Mouse (Mus musculus): ENCODE data around the gene Gm4737. TPM values are rescaled to one million over a fixed set of nuclear protein-coding genes. Genes with fewer than 3 reads are reported as not detected.

Gm4737 gene
- polyA plus RNA-seq, 1 experiment = 3.9 TPM

- WGBS = 33% methylated on average over 8 of the region's 8 CpGs
- H3K27me3 ChIP-seq (ENCODE audit: control insufficient read depth, insufficient read depth, low read length) = no peaks in the 10 kb centered on the region
- no peak overlapping the region for H3K27ac ChIP-seq (ENCODE audit: insufficient read depth, low read length)
- peak in 1 of 2 experiments; percentile 5 for DNase-seq
- TF ChIP-seq POLR2A (IDR thresholded peaks at IDR 0.05; ENCODE audit: borderline replicate concordance, insufficient read depth, low read length) (no peak), CTCF (IDR thresholded peaks at IDR 0.05; ENCODE audit: borderline replicate concordance, insufficient read depth, low read depth, low read length) (no peak)
- no peak overlapping the region for H3K4me3 ChIP-seq (replicated peaks; ENCODE audit: insufficient read depth, low read depth, low read length)
- H3K4me1 ChIP-seq (ENCODE audit: control insufficient read depth, insufficient read depth, low read length) = no peaks in the 10 kb centered on the region
Observed at GRCm38 (mm10) chr16:46109536-46109935, 45.3 kb downstream of the Gm4737 start.

DNA sequence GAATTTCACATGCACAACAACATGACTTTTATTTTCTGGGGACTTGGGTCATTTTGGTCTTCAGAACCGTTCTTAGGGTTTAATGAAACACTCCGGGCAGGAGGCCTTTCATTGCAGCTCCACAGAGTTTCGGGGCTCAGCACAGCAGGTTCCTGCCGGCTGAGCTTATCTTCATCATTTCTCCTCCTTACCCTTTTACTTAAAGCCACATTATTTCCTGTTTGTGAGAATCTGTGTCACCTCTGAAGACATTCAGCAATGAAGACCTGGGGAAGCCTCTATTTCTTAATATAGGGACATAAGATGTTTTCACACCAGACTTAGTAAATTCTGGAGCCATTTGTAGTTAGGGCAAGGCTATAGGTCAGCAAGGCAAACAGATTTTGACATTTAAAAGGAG lies 47.4 kb downstream of the Gm4737 start:
- H3K4me3 ChIP-seq (replicated peaks; ENCODE audit: insufficient read depth, low read depth, low read length) = no peak overlapping the region
- H3K4me1 ChIP-seq (ENCODE audit: control insufficient read depth, insufficient read depth, low read length) = no peaks in the 10 kb centered on the region
- no peak for DNase-seq
- TF ChIP-seq CTCF (IDR thresholded peaks at IDR 0.05; ENCODE audit: borderline replicate concordance, insufficient read depth, low read depth, low read length) (no peak), POLR2A (IDR thresholded peaks at IDR 0.05; ENCODE audit: borderline replicate concordance, insufficient read depth, low read length) (no peak)
- H3K27me3 ChIP-seq (ENCODE audit: control insufficient read depth, insufficient read depth, low read length) = no peaks in the 10 kb centered on the region
- WGBS = 87% methylated on average over 4 of the region's 4 CpGs
- no peak overlapping the region for H3K27ac ChIP-seq (ENCODE audit: insufficient read depth, low read length)

DNA sequence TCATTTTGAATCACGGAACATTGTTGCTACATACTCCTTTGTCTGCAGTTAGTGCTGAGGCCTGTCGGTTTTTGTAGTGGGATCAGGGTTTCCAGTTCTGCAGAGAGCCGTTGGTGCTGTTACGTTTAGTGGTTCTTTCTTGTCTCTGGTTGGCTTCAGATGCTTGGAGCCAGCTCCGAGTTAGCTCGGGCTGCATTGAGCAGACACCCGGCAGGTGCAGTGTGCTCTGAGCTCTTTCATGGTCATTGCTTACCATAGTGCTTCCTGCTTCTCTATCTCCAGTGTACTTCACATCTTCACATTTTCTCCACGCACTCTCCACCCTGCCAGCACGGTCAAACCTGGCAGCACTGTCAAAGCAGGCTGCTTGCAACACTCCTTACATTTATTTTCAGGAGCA lies 50.4 kb downstream of the Gm4737 start:
- no peaks in the 10 kb centered on the region for H3K27me3 ChIP-seq (ENCODE audit: control insufficient read depth, insufficient read depth, low read length)
- H3K27ac ChIP-seq (ENCODE audit: insufficient read depth, low read length) = no peak overlapping the region
- WGBS = 75% methylated on average over 9 of the region's 9 CpGs
- no peaks in the 10 kb centered on the region for H3K4me1 ChIP-seq (ENCODE audit: control insufficient read depth, insufficient read depth, low read length)
- no peak overlapping the region for H3K4me3 ChIP-seq (replicated peaks; ENCODE audit: insufficient read depth, low read depth, low read length)
- no peak for TF ChIP-seq CTCF (IDR thresholded peaks at IDR 0.05; ENCODE audit: borderline replicate concordance, insufficient read depth, low read depth, low read length)
- TF ChIP-seq POLR2A (IDR thresholded peaks at IDR 0.05; ENCODE audit: borderline replicate concordance, insufficient read depth, low read length) = no peak
- DNase-seq = no peak

Other genes with a start within 250 kb of the Gm4737 start
- gene Phldb2, start 201.5 kb downstream of the Gm4737 start, polyA plus RNA-seq (2012; rRNA removed) = 4.7 and 5.9 TPM in 2 replicates
- gene Plcxd2, start 144.9 kb downstream of the Gm4737 start, polyA plus RNA-seq (2012; rRNA removed) = 46.9 and 49.4 TPM in 2 replicates
- gene Cd96, start 34.8 kb downstream of the Gm4737 start, polyA plus RNA-seq (2012; rRNA removed) = 0.05 TPM in 1 of 2 replicates, not detected in the other